Mouse (Mus musculus): ENCODE measurements around the gene Spata7. TPM values are rescaled to one million over a fixed set of nuclear protein-coding genes. Genes with fewer than 3 reads are reported as not detected.

The Spata7 gene
- polyA plus RNA-seq, 1 experiment from 2014 or later: 1.7 TPM

DNA sequence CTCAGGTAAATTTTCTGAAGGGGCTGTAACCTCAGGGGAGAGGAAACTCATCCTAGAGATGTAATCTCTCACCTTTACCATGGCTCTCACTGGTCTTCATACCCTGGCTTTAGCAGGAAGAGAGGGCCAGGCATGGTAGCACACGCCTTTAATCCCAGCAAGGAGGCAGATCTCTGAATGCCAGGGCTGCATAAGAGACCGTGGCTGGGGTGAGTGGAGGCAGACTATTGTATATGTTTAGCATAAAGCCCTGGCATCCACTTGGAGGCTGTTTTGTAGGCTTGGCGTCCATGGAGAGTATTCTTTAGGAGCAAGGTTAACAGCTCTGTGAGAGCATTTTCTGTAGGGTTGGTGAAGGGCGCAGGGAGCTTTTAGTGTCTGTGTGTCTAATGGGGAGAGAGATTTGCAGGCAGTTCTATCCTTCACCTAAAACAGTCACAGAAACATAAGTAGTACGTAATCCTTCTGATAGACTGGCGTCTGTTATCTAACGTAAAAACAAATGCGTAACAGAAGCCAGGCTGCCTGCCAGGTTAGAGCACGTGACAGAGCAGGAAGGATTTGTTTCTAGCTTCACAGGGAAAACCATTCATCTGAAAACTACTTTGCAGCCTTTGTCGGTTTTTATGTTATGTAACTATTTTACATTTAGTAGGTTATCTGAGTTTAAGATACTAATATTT, 40.3 kb downstream of the Spata7 start:
- H3K27me3 ChIP-seq (ENCODE audit: insufficient read depth, low read length): no peaks in the 10 kb centered on the region
- 66% methylated on average over 10 of the region's 10 CpGs for WGBS (ENCODE audit: insufficient replicate concordance)
- no peaks in the 10 kb centered on the region for H3K36me3 ChIP-seq (replicated peaks; ENCODE audit: insufficient read depth, low read length)
- no peak overlapping the region for H3K27ac ChIP-seq (ENCODE audit: low read depth)
- H3K9me3 ChIP-seq (ENCODE audit: low read length): no peaks in the 10 kb centered on the region
- H3K4me1 ChIP-seq (ENCODE audit: insufficient read depth): no peaks in the 10 kb centered on the region
- ATAC-seq: no peak
- DNase-seq: no peak
- H3K4me2 ChIP-seq (ENCODE audit: low read depth, low read length): no peak overlapping the region
- no peak for TF ChIP-seq CTCF (IDR thresholded peaks at IDR 0.05; ENCODE audit: low read depth)
- TF ChIP-seq EP300 (IDR thresholded peaks at IDR 0.05; ENCODE audit: low read depth): no peak
- H3K4me3 ChIP-seq (ENCODE audit: low read depth, low read length): no peak overlapping the region
- H3K9ac ChIP-seq (replicated peaks): no peak overlapping the region

DNA sequence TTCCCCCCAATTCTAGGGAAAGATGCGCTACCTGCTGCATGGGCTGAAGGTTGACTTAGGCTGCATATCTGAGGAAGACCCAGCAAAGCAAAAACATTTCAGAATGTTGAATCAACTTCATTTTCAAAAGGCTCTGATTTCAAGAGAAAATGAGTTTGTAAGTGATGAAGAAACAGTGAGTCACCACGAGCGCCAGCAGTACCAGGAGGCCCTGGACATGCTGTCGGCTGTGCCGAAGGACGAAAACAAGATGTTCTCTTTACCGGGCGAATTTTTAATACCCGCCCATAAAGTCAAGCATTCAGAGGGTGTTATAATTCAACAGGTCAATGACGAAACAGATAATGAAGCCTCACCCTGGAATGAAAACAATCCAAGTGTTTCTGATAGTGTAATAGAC, 41.1 kb downstream of the Spata7 start:
- no peak for ATAC-seq
- no peak for DNase-seq
- Histone ChIP-seq H3K27ac (ENCODE audit: low read depth) (no peak overlapping the region), H3K4me2 (ENCODE audit: low read depth, low read length) (no peak overlapping the region), H3K9me3 (ENCODE audit: low read length) (no peaks in the 10 kb centered on the region), H3K27me3 (ENCODE audit: insufficient read depth, low read length) (no peaks in the 10 kb centered on the region), H3K9ac (replicated peaks) (no peak overlapping the region), H3K4me3 (ENCODE audit: low read depth, low read length) (no peak overlapping the region), H3K36me3 (replicated peaks; ENCODE audit: insufficient read depth, low read length) (no peaks in the 10 kb centered on the region), H3K4me1 (ENCODE audit: insufficient read depth) (no peaks in the 10 kb centered on the region)
- 83% methylated on average over 10 of the region's 10 CpGs for WGBS (ENCODE audit: insufficient replicate concordance)
- TF ChIP-seq EP300 (IDR thresholded peaks at IDR 0.05; ENCODE audit: low read depth): no peak
- no peak for TF ChIP-seq CTCF (IDR thresholded peaks at IDR 0.05; ENCODE audit: low read depth)

DNA sequence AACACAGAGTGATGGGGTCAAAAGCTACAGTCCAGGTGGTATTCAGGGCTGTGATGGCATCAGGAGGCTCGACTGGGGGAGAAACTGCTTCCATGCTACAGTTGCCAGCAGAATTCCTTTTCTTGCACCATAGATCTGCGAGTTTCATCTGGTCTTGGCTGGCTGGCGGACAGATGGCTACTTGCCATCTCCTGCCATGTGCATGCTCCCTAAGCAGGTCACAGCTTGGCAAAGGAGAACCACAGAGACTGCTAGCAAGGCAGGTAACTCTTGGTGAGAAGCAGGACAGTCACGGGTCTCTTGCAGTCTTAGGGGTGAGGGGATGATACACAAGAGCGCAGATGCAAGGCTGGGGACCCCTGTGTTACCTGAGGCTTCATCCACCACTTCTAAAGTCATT, 41.9 kb downstream of the Spata7 start:
- Histone ChIP-seq H3K36me3 (replicated peaks; ENCODE audit: insufficient read depth, low read length) (no peaks in the 10 kb centered on the region), H3K27ac (ENCODE audit: low read depth) (no peak overlapping the region), H3K9me3 (ENCODE audit: low read length) (no peaks in the 10 kb centered on the region), H3K27me3 (ENCODE audit: insufficient read depth, low read length) (no peaks in the 10 kb centered on the region), H3K4me3 (ENCODE audit: low read depth, low read length) (no peak overlapping the region), H3K4me2 (ENCODE audit: low read depth, low read length) (no peak overlapping the region), H3K4me1 (ENCODE audit: insufficient read depth) (0 out of 2 replicates have a peak, but pooled peaks cover 3% of the 10 kb centered on the region), H3K9ac (replicated peaks) (no peak overlapping the region)
- WGBS (ENCODE audit: insufficient replicate concordance): 68% methylated on average over 5 of the region's 5 CpGs
- peak; percentile 8 for DNase-seq
- ATAC-seq: no peak
- TF ChIP-seq EP300 (IDR thresholded peaks at IDR 0.05; ENCODE audit: low read depth) (no peak), CTCF (IDR thresholded peaks at IDR 0.05; ENCODE audit: low read depth) (no peak)

DNA sequence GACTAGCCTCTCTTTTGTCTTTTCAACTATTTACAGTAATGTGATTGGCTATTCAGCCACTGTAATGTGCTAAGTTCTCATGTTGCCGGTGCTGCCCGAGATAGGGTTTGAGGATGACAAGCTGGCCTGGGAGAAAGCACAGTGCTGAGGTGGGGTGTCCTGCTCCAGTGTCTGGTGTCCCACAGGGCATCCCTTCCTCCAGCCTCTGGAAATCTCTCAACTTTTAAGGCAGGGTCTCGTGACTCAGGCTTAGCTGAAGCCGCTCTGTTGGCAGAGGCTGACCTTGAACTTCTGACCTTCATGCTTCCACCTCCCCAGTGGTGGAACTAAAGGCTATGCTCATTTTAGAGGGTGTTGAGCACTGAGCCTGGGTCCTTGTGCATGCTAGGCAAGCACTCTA, 42.5 kb downstream of the Spata7 start:
- Histone ChIP-seq H3K4me3 (ENCODE audit: low read depth, low read length) (no peak overlapping the region), H3K9ac (replicated peaks) (no peak overlapping the region), H3K9me3 (ENCODE audit: low read length) (no peaks in the 10 kb centered on the region), H3K4me1 (ENCODE audit: insufficient read depth) (0 out of 2 replicates have a peak, but pooled peaks cover 3% of the 10 kb centered on the region), H3K4me2 (ENCODE audit: low read depth, low read length) (no peak overlapping the region), H3K27ac (ENCODE audit: low read depth) (no peak overlapping the region), H3K27me3 (ENCODE audit: insufficient read depth, low read length) (no peaks in the 10 kb centered on the region), H3K36me3 (replicated peaks; ENCODE audit: insufficient read depth, low read length) (no peaks in the 10 kb centered on the region)
- TF ChIP-seq EP300 (IDR thresholded peaks at IDR 0.05; ENCODE audit: low read depth) (no peak), CTCF (IDR thresholded peaks at IDR 0.05; ENCODE audit: low read depth) (no peak)
- WGBS (ENCODE audit: insufficient replicate concordance): 67% methylated on average over 4 of the region's 4 CpGs
- peak; percentile 8 for DNase-seq
- no peak for ATAC-seq

DNA sequence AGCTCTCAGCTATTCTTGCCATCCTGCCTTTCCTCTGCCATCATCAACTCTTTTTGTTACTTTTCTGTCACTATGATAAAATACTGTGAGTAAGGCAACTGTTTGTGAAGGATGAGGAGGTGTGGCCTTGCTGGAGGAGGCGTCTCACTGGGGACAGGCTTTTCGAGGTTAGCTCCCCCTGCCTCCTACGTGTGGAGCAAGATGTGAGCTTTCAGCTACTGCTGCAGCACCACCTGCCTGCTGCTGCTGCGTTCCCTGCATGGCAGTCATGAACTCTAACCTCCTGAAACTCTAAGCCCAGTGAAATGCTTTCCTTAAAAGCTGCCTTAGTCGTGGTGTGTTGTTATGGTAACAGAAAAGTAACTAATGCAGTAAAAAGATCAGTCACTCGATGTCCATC, 45.9 kb downstream of the Spata7 start:
- Histone ChIP-seq H3K4me3 (ENCODE audit: low read depth, low read length) (no peak overlapping the region), H3K27me3 (ENCODE audit: insufficient read depth, low read length) (no peaks in the 10 kb centered on the region), H3K9me3 (ENCODE audit: low read length) (no peaks in the 10 kb centered on the region), H3K36me3 (replicated peaks; ENCODE audit: insufficient read depth, low read length) (0 out of 2 replicates have a peak, but pooled peaks cover 2% of the 10 kb centered on the region), H3K4me1 (ENCODE audit: insufficient read depth) (0 out of 2 replicates have a peak, but pooled peaks cover 3% of the 10 kb centered on the region), H3K9ac (replicated peaks) (no peak overlapping the region), H3K4me2 (ENCODE audit: low read depth, low read length) (no peak overlapping the region), H3K27ac (ENCODE audit: low read depth) (no peak overlapping the region)
- DNase-seq (peak; percentile 8), ATAC-seq (no peak)
- WGBS (ENCODE audit: insufficient replicate concordance): 62% methylated on average over 6 of the region's 6 CpGs
- TF ChIP-seq EP300 (IDR thresholded peaks at IDR 0.05; ENCODE audit: low read depth): no peak
- peak; percentile 6; the same call in 1 of the 2 replicates for TF ChIP-seq CTCF (IDR thresholded peaks at IDR 0.05; ENCODE audit: low read depth)

DNA sequence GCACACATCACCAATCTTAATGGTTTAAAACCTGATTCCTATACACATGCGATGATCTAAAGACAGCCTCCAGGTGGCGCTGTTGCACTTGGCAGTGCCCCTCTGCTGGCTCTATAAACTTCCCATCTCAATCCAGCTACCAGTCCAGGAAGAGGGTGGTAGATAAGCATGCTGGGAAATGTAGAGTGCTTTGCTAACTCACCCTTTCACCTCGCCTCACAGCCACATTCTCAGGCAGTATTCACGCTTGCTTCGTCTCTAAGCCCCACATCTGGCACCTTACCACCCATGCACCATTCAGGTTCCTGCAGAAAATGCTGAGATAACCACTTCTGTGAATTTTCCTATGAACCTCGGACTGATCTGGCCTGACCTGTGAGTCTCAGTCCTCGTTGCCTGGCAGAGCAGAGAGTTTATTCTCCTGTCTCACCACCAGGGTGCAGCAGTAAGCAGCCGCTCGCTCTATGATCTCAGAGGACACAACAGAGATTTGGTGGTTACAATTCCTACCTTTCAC, 46.7 kb downstream of the Spata7 start:
- 8% methylated on average over 9 of the region's 9 CpGs for WGBS (ENCODE audit: insufficient replicate concordance)
- TF ChIP-seq EP300 (IDR thresholded peaks at IDR 0.05; ENCODE audit: low read depth) (no peak), CTCF (IDR thresholded peaks at IDR 0.05; ENCODE audit: low read depth) (peak; percentile 76)
- Histone ChIP-seq H3K9me3 (ENCODE audit: low read length) (no peaks in the 10 kb centered on the region), H3K27ac (ENCODE audit: low read depth) (peak overlapping the region; percentile 36; the same call in 1 of the 2 replicates), H3K4me1 (ENCODE audit: insufficient read depth) (0 out of 2 replicates have a peak, but pooled peaks cover 3% of the 10 kb centered on the region), H3K27me3 (ENCODE audit: insufficient read depth, low read length) (no peaks in the 10 kb centered on the region), H3K9ac (replicated peaks) (no peak overlapping the region), H3K4me3 (ENCODE audit: low read depth, low read length) (peak overlapping the region; percentile 25), H3K36me3 (replicated peaks; ENCODE audit: insufficient read depth, low read length) (peaks cover 9% of the 10 kb centered on the region), H3K4me2 (ENCODE audit: low read depth, low read length) (peak overlapping the region; percentile 62)
- ATAC-seq (peak; percentile 92), DNase-seq (peak; percentile 77)
